Mouse (Mus musculus): Measurements from ENCODE around the gene Rara. TPM values are rescaled to one million over a fixed set of nuclear protein-coding genes. Genes with fewer than 3 reads are reported as not detected.
"Not testable (repeated sequence)": the region's sequence is repeated elsewhere in the genome, so short reads cannot be mapped to it uniquely, and the experiment has no call there.

Rara gene
- polyA plus RNA-seq, 1 experiment: 6.3 TPM

GRCm38 (mm10) chr11:98921813-98922212, 5.8 kb upstream of the Rara start:
- not testable (repeated sequence) for H3K4me3 ChIP-seq (ENCODE audit: insufficient read depth, low read length); H3K4me1 ChIP-seq (ENCODE audit: control insufficient read depth, insufficient read depth, low read length); H3K27ac ChIP-seq (ENCODE audit: insufficient read depth, low read length)
- peak; percentile 23; the same call in 1 of the 2 replicates for TF ChIP-seq CTCF (IDR thresholded peaks at IDR 0.05; ENCODE audit: extremely low read depth, insufficient read depth, low read length)

- not testable (repeated sequence) for H3K27ac ChIP-seq (ENCODE audit: insufficient read depth, low read length); H3K4me1 ChIP-seq (ENCODE audit: control insufficient read depth, insufficient read depth, low read length); H3K4me3 ChIP-seq (ENCODE audit: insufficient read depth, low read length)
- TF ChIP-seq CTCF (IDR thresholded peaks at IDR 0.05; ENCODE audit: extremely low read depth, insufficient read depth, low read length): peak; percentile 70
Measured at GRCm38 (mm10) chr11:98922307-98922706, 5.3 kb upstream of the Rara start.

- H3K27ac ChIP-seq (ENCODE audit: insufficient read depth, low read length); H3K4me3 ChIP-seq (ENCODE audit: insufficient read depth, low read length); H3K4me1 ChIP-seq (ENCODE audit: control insufficient read depth, insufficient read depth, low read length): not testable (repeated sequence)
Measured at GRCm38 (mm10) chr11:98922851-98923711, 4.5 kb upstream of the Rara start.

GRCm38 (mm10) chr11:98924633-98925175, 2.9 kb upstream of the Rara start:
- Histone ChIP-seq H3K4me1 (ENCODE audit: control insufficient read depth, insufficient read depth, low read length) (peaks cover 2% of the 10 kb centered on the region; the same call in 1 of the 2 replicates), H3K4me3 (ENCODE audit: insufficient read depth, low read length) (no peak overlapping the region), H3K27ac (ENCODE audit: insufficient read depth, low read length) (no peak overlapping the region)
- TF ChIP-seq CTCF (IDR thresholded peaks at IDR 0.05; ENCODE audit: extremely low read depth, insufficient read depth, low read length) (no peak), POLR2A (IDR thresholded peaks at IDR 0.05; ENCODE audit: extremely low read depth, insufficient read depth, low read length) (no peak)

- TF ChIP-seq CTCF (IDR thresholded peaks at IDR 0.05; ENCODE audit: extremely low read depth, insufficient read depth, low read length): no peak
- Histone ChIP-seq H3K4me3 (ENCODE audit: insufficient read depth, low read length) (no peak overlapping the region), H3K4me1 (ENCODE audit: control insufficient read depth, insufficient read depth, low read length) (peaks cover 5% of the 10 kb centered on the region; the same call in 1 of the 2 replicates), H3K27ac (ENCODE audit: insufficient read depth, low read length) (no peak overlapping the region)
Measured at GRCm38 (mm10) chr11:98925265-98925721, 2.3 kb upstream of the Rara start.

- Histone ChIP-seq H3K4me1 (ENCODE audit: control insufficient read depth, insufficient read depth, low read length) (peaks cover 9% of the 10 kb centered on the region; the same call in 1 of the 2 replicates), H3K27ac (ENCODE audit: insufficient read depth, low read length) (no peak overlapping the region), H3K4me3 (ENCODE audit: insufficient read depth, low read length) (no peak overlapping the region)
- TF ChIP-seq CTCF (IDR thresholded peaks at IDR 0.05; ENCODE audit: extremely low read depth, insufficient read depth, low read length) (no peak), POLR2A (IDR thresholded peaks at IDR 0.05; ENCODE audit: extremely low read depth, insufficient read depth, low read length) (no peak)
Measured at GRCm38 (mm10) chr11:98925868-98926311, 1.7 kb upstream of the Rara start.

- H3K4me1 ChIP-seq (ENCODE audit: control insufficient read depth, insufficient read depth, low read length): peaks cover 9% of the 10 kb centered on the region; the same call in 1 of the 2 replicates
- no peak overlapping the region for H3K4me3 ChIP-seq (ENCODE audit: insufficient read depth, low read length)
- TF ChIP-seq CTCF (IDR thresholded peaks at IDR 0.05; ENCODE audit: extremely low read depth, insufficient read depth, low read length): no peak
- TF ChIP-seq POLR2A (IDR thresholded peaks at IDR 0.05; ENCODE audit: extremely low read depth, insufficient read depth, low read length): no peak
Measured at GRCm38 (mm10) chr11:98926553-98926952, 1.1 kb upstream of the Rara start.

GRCm38 (mm10) chr11:98928186-98928893, 722 bp downstream of the Rara start:
- TF ChIP-seq CTCF (IDR thresholded peaks at IDR 0.05; ENCODE audit: extremely low read depth, insufficient read depth, low read length): no peak
- no peak for TF ChIP-seq POLR2A (IDR thresholded peaks at IDR 0.05; ENCODE audit: extremely low read depth, insufficient read depth, low read length)
- Histone ChIP-seq H3K4me3 (ENCODE audit: insufficient read depth, low read length) (peak overlapping the region; percentile 71), H3K27ac (ENCODE audit: insufficient read depth, low read length) (no peak overlapping the region), H3K4me1 (ENCODE audit: control insufficient read depth, insufficient read depth, low read length) (peaks cover 9% of the 10 kb centered on the region; the same call in 1 of the 2 replicates)

More at GRCm38 (mm10) chr11:98926553-98926952, 1.1 kb upstream of the Rara start:
- H3K27ac ChIP-seq (ENCODE audit: insufficient read depth, low read length): no peak overlapping the region

- H3K27ac ChIP-seq (ENCODE audit: insufficient read depth, low read length): no peak overlapping the region
- peak overlapping the region; percentile 71; the same call in 1 of the 2 replicates for H3K4me3 ChIP-seq (ENCODE audit: insufficient read depth, low read length)
- TF ChIP-seq POLR2A (IDR thresholded peaks at IDR 0.05; ENCODE audit: extremely low read depth, insufficient read depth, low read length): no peak
- no peak for TF ChIP-seq CTCF (IDR thresholded peaks at IDR 0.05; ENCODE audit: extremely low read depth, insufficient read depth, low read length)
- H3K4me1 ChIP-seq (ENCODE audit: control insufficient read depth, insufficient read depth, low read length): peaks cover 9% of the 10 kb centered on the region; the same call in 1 of the 2 replicates
Measured at GRCm38 (mm10) chr11:98929503-98929902, 1.9 kb downstream of the Rara start.
